Mouse (Mus musculus): ENCODE data around the gene Pafah1b2.

The Pafah1b2 gene

DNA sequence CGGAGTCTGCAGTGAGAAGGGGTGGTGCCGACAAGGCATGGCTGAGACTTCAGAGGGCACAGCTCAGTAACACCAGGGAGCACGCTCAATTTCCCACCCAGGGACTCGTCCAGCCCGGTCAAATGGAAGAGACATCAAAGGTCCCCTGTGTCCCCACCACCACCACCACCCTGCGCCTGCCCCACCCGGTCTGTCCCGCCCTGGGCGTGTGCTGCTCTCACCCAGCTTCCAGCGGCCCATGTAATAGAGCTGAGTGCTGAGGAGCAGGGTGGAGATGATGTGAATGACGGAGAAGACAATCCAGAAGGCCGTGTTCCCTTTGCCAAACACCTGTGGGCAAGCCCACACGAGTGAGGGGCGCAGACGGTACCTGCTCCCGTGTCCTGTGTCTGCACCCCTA lies 70.0 kb downstream of the Pafah1b2 start:
- peak; percentile 40 for DNase-seq (ENCODE audit: low spot score)

DNA sequence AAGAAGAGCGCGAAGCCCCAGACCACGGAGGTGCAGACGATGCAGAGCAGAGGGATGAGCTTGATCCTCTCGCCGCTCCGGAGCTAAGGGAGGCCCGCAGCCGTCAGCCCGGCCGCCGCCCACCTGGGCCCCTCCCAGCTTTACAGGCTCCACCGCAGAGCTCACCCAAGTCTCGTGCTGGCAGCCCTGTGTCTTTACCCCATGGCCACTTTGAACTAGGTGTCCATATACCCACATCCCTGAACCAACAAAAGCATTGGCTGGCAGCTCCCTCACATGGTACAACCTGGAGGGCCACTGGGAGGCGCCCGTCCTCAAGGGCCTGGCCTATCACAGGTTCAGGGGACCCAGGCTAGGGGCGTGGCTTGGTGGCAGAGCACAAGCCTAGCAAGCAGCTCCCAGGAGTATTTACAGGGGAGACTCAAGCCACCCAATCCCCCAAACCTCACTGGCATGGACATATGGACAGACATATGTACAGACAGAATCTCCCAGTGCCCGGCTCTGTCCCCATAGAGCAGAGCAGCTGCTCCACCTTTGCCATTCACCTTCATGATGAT lies 71.1 kb downstream of the Pafah1b2 start:
- DNase-seq (ENCODE audit: low spot score), result peak; percentile 71

GRCm38 (mm10) chr9:45939794-45940193 lies 72.7 kb downstream of the Pafah1b2 start:
- peak; percentile 36 for DNase-seq (ENCODE audit: low spot score)

DNA sequence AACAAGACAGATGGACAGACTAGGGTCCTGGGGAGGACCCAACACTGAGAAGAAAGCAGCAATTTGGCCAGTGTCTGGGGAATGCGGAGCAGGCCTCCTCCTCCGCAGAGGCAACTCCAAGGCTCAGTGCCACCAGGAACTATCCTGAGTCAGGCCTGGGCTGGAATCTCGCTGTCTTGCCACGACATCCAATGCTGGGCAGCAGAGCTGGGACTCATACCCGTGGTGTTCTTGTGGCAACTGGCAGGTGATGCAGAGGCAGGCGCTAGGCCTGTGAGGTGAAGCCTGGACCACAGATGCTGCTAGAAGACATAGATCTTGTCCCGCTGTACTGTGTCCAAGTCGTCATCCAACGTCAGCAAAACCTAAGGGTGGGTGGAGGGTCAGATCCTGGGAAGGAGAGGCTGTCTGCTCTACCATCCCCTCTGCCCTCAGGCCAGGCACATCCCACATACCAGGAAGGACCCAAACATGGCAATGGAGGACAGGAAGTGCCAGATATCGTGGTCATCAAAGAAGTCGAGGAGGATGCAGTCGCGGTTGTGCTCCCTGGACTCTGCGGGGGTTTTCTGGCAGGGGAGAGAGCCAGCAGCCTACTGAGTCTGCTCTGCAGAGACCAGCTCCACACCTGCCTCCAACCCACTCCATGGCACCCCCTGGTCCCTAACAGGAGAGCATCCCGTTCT lies 73.4 kb downstream of the Pafah1b2 start:
- DNase-seq (ENCODE audit: low spot score), result peak; percentile 41

GRCm38 (mm10) chr9:45938088-45938487 lies 74.4 kb downstream of the Pafah1b2 start:
- peak; percentile 47 for DNase-seq (ENCODE audit: low spot score)

GRCm38 (mm10) chr9:45936883-45937282 lies 75.6 kb downstream of the Pafah1b2 start:
- DNase-seq (ENCODE audit: low spot score), result peak; percentile 85

DNA sequence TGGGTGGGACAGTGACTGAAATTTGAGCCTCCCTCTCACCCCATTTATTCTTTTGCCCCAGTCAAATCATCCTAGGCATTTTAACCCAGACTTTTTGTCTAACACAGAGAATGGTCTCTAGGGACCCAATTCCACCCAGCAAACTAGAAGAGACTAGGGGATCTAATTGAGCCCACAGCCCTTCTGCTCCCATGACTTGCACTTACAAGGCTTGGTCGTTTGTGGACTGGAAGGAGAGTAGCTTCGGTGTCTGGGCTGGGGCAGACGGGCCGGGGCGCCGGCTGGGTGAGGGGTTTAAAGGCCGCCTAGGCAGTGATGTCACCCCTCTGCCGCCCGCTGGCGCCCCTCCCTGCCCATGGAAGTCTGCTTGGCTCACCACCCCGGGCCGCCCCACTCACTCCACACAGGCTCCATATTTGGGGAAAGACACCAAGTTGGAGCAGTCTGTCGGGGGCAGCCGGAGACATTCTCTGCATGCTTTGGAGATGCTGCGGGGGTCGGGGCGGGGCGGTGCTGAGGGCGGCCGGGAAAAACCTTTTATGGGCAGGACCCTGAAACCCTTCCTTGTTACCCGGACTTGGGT lies 76.8 kb downstream of the Pafah1b2 start, which contains the start of gene Tagln:
Tagln (minus strand) TSS at position 431 of the 583 bp plus-strand sequence.
- peak; percentile 74 for DNase-seq (ENCODE audit: low spot score)

DNA sequence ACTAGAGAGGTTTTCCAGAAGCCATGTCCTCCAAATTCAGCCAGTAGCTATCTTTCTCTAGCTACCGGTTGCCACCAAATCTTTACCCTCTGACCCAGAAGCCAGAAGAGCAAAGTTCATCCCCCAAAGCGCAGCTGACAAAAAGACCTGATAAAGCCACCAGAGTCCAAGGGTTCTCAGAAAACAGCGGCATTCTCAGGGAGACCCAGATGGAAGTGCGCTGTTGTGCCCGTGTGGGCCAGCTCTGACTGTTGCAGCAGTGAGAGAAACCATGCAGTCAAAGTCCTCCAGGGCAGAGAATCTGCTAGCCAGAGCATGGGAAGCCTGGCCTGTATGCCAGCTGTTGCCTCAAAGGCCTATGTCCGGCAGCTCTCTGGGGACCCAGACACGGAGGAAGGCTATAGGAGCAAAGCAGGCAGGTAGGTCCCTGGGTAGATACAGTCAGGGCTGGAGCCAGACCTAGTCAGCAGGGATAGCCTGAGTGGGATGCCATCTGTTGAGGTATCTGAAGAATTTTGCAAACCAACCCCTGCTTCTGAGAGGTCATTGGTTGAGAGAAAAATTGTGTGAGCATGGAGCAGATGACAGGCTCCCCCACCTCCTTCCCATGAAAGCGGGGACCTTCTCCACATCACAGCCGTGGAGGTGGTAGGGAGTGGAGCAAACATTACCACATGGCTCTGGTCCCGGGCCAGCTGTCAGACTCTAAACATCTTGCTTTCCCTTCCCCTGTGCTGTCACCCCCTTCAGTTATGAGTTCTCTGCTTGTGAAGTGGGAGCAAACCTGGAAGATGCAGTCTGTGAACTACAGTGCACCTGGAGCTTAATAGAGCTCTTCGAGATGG lies 79.7 kb downstream of the Pafah1b2 start:
- DNase-seq (ENCODE audit: low spot score), result no peak

DNA sequence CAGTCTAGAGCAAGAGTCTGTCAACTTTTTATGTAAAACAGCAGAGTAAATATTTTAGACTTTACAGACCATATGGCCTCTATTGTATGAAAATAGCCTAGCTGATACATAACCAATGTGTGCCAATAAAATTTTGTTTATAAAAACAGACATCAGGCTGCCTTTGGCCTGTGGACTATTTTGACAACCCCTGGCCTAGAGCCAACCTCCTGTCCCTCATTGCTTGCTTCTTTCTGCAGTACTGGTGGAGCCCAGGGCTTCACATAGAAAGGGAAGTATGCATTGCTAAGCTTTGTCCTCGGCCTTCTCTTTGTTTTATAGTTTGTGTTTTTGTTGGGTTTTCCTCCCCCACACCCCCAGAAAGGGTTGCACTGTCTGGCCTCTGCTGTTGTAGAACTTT lies 80.5 kb downstream of the Pafah1b2 start:
- DNase-seq (ENCODE audit: low spot score), result no peak

DNA sequence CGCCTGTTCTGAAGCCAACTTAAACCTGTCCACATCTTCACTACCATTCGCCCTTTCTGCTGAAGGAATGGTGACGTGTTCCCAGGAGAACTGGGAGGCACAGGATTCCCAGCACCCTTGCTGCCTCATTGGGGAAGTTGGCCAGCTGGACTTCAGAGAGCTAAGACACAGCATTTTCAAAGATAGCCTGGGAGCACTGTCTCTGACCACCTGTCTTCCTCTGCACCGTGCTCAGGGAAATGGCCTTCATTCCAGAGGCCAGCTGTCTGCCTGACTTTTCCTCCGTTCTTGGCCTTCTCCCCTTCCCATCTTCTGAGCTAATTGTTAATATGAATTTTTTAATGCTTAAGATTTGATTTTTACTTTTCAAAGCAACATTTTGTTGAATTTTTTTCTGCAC lies 83.2 kb downstream of the Pafah1b2 start:
- no peak for DNase-seq (ENCODE audit: low spot score)

DNA sequence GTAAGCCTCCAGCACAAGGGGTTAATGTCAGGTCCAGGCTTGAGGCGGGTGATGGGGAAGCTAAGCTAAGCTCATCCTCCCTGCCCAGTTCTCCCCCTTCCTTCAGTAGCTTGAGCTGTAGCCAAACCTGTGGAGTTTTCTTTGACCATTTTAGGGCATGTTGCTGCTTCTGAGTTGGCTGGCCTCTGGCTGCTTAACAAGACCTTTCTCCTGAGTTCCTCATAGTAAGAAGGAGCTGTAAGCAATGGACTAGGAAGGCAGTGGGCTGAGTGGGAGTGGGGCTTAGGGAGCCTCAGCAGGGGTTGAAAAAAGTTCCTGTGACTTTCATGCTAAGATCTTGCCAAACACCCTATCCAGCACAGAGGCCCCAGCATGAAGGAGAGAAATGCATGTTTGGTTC lies 92.6 kb downstream of the Pafah1b2 start:
- no peak for DNase-seq (ENCODE audit: low spot score)

DNA sequence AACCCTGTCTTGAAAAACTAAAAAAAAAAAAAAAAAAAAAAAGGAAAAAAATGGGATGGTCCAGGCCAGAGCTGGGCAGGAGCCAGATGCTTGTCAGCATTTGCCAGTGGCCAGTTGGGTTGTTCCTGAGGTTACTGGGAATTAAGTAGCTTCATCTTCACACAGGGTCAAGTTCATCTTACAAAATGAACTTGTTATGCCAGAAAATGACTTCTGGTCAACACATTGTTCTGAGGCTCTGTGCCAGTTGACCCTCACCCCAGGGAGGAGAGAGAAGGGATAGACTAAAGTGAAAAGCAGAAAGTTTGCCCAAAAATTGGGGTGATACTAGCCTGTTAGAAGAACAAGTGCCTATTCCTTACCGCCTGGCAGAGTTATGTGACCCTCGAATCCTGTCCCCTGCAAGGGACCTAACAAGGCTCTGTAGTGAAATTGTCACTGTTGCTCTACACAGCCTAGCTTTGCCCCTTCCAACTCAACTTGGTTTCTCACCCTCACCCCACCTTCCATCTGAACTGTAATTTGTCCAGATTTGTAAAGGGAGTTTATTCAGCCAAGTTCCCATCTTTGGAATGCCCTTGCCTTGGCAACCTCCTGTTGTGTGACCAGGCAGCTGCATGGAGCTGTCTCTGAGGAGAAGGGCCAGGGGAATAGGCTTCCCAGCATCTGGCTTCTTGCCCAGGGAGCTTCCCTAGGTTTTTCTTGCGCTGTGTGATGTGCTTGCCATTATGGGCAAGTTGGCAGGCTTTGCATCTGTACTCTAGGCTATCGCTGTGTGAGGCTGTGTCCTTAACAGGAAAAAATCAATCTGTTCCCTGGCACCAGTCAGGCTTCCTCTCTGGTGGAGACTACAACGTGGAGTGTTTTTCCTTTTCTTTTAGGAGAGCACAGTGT lies 95.2 kb downstream of the Pafah1b2 start:
- peak; percentile 74 for DNase-seq (ENCODE audit: low spot score)

GRCm38 (mm10) chr9:45915659-45916058 lies 96.8 kb downstream of the Pafah1b2 start:
- no peak for DNase-seq (ENCODE audit: low spot score)

All from testis, postnatal 10 days (tissue).